Mouse (Mus musculus) liver, postnatal 0 days (tissue): ENCODE results near the gene Iba57.

ENCODE experiments used
- CTCF ChIP-seq: sonication (generic); IDR thresholded peaks from 2 replicates; pipeline ENCODE4 v1.5.1; 2016; ENCODE audit warnings: antibody characterized with exemption, low read depth
- EP300 ChIP-seq: IDR thresholded peaks from 2 replicates; pipeline ENCODE4 v1.6.1; 2016; ENCODE audit warnings: antibody characterized with exemption, low read depth, mild to moderate bottlenecking

DNA sequence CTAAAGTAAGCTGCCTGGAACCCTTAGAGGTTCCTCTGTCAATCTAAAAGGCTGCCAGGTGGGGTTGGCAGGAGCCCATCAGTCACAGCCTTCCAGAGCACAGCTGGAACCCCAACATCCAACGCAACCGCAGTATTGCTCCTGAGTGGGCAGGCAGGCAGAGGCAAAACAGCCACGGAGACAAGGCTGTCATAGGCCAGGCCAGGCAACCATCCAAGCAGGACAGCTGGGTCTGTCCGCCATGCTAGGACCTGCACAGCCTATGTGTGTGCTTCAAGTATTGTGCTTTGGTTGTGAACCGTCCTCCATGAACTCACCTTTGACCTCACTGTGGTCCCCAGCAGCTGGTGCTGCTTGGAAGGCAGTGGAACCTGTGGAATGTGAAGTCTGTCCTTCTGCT lies 7.6 kb downstream of the Iba57 start:
- TF ChIP-seq CTCF, result no peak
- TF ChIP-seq EP300, result no peak
